Mouse (Mus musculus): Measurements from ENCODE around the gene Nek10. TPM values are rescaled to one million over a fixed set of nuclear protein-coding genes. Genes with fewer than 3 reads are reported as not detected.

Gene Nek10
- polyA plus RNA-seq, 1 experiment from 2014 or later: 0.03 TPM

- DNase-seq (ENCODE audit: low spot score) (no peak), ATAC-seq (replicated peaks; ENCODE audit: insufficient number of reproducible peaks, low FRiP score, low TSS enrichment, low read depth) (no peak)
- Histone ChIP-seq H3K4me1 (ENCODE audit: control insufficient read depth, insufficient read depth, low read length) (no peaks in the 10 kb centered on the region), H3K9me3 (replicated peaks; ENCODE audit: control insufficient read depth, low read length) (no peaks in the 10 kb centered on the region), H3K27ac (replicated peaks; ENCODE audit: low read depth, low read length) (no peak overlapping the region), H3K36me3 (replicated peaks; ENCODE audit: control insufficient read depth, insufficient read depth, low read depth, low read length) (no peaks in the 10 kb centered on the region), H3K4me2 (ENCODE audit: low read depth, low read length) (no peak overlapping the region), H3K9ac (replicated peaks; ENCODE audit: low read length) (no peak overlapping the region), H3K27me3 (ENCODE audit: control insufficient read depth, insufficient read depth, low read length) (no peaks in the 10 kb centered on the region), H3K4me3 (ENCODE audit: low read depth, low read length) (no peak overlapping the region)
- WGBS: 94% methylated on average over 2 of the region's 2 CpGs
Measured at GRCm38 (mm10) chr14:14927559-14927958, 124.3 kb downstream of the Nek10 start.

DNA sequence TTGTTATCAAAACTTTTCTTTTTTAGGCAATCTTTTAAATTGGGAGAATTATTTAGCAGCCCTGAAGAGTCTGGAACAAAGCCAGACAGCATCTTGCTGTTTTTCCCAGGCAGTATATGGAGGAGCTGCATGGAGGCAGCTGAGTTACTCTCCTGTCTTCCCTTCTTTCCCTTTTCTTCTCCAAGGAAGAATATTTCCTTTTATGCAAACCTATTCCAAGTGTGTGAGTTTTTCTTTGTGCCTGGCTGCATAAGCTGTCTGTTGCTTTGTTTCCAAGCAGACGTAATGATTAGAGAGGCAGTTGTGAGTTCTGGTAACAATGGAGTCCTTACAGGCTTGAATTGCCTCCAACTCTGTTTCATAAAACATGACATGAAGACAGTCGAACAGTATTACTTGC, 131.8 kb downstream of the Nek10 start:
- WGBS: 76% methylated on average over 2 of the region's 2 CpGs
- DNase-seq (ENCODE audit: low spot score): no peak
- Histone ChIP-seq H3K27me3 (ENCODE audit: control insufficient read depth, insufficient read depth, low read length) (no peaks in the 10 kb centered on the region), H3K36me3 (replicated peaks; ENCODE audit: control insufficient read depth, insufficient read depth, low read depth, low read length) (no peaks in the 10 kb centered on the region), H3K4me1 (ENCODE audit: control insufficient read depth, insufficient read depth, low read length) (no peaks in the 10 kb centered on the region), H3K4me3 (ENCODE audit: low read depth, low read length) (no peak overlapping the region), H3K9ac (replicated peaks; ENCODE audit: low read length) (no peak overlapping the region), H3K27ac (replicated peaks; ENCODE audit: low read depth, low read length) (no peak overlapping the region), H3K4me2 (ENCODE audit: low read depth, low read length) (no peak overlapping the region), H3K9me3 (replicated peaks; ENCODE audit: control insufficient read depth, low read length) (no peaks in the 10 kb centered on the region)
- no peak for ATAC-seq (replicated peaks; ENCODE audit: insufficient number of reproducible peaks, low FRiP score, low TSS enrichment, low read depth)

- DNase-seq (ENCODE audit: low spot score) (no peak), ATAC-seq (replicated peaks; ENCODE audit: insufficient number of reproducible peaks, low FRiP score, low TSS enrichment, low read depth) (no peak)
- H3K4me1 ChIP-seq (ENCODE audit: control insufficient read depth, insufficient read depth, low read length): no peaks in the 10 kb centered on the region
- H3K9me3 ChIP-seq (replicated peaks; ENCODE audit: control insufficient read depth, low read length): no peaks in the 10 kb centered on the region
- H3K9ac ChIP-seq (replicated peaks; ENCODE audit: low read length): no peak overlapping the region
- no peak overlapping the region for H3K27ac ChIP-seq (replicated peaks; ENCODE audit: low read depth, low read length)
- H3K4me3 ChIP-seq (ENCODE audit: low read depth, low read length): no peak overlapping the region
- no peaks in the 10 kb centered on the region for H3K36me3 ChIP-seq (replicated peaks; ENCODE audit: control insufficient read depth, insufficient read depth, low read depth, low read length)
- no peak overlapping the region for H3K4me2 ChIP-seq (ENCODE audit: low read depth, low read length)
- H3K27me3 ChIP-seq (ENCODE audit: control insufficient read depth, insufficient read depth, low read length): no peaks in the 10 kb centered on the region
Measured at GRCm38 (mm10) chr14:14945930-14946329, 142.7 kb downstream of the Nek10 start.

- Histone ChIP-seq H3K9me3 (replicated peaks; ENCODE audit: control insufficient read depth, low read length) (no peaks in the 10 kb centered on the region), H3K9ac (replicated peaks; ENCODE audit: low read length) (no peak overlapping the region), H3K4me3 (ENCODE audit: low read depth, low read length) (no peak overlapping the region), H3K36me3 (replicated peaks; ENCODE audit: control insufficient read depth, insufficient read depth, low read depth, low read length) (no peaks in the 10 kb centered on the region), H3K27me3 (ENCODE audit: control insufficient read depth, insufficient read depth, low read length) (no peaks in the 10 kb centered on the region), H3K27ac (replicated peaks; ENCODE audit: low read depth, low read length) (no peak overlapping the region), H3K4me2 (ENCODE audit: low read depth, low read length) (no peak overlapping the region), H3K4me1 (ENCODE audit: control insufficient read depth, insufficient read depth, low read length) (no peaks in the 10 kb centered on the region)
- ATAC-seq (replicated peaks; ENCODE audit: insufficient number of reproducible peaks, low FRiP score, low TSS enrichment, low read depth) (no peak), DNase-seq (ENCODE audit: low spot score) (no peak)
- 84% methylated on average over 2 of the region's 2 CpGs for WGBS
Measured at GRCm38 (mm10) chr14:14949023-14949422, 145.8 kb downstream of the Nek10 start.

DNA sequence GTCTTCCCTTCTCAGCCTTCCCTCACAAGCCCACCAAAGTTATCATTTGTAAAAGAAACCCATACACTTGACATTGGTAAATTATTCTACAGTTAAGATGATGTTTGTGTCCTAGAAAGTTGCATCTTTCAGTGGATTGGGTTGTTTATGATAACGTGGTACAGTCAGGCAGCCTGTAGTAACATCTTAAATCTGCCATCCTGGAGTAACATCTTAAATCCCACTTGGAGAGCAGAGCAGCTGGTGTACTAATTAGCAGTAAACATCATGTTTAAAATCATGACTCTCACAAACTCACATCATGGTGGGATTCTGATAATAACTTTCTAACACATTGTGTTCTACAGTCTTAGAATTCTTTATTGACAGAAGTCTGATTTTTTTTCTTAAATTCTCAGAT, 148.6 kb downstream of the Nek10 start:
- DNase-seq (ENCODE audit: low spot score) (no peak), ATAC-seq (replicated peaks; ENCODE audit: insufficient number of reproducible peaks, low FRiP score, low TSS enrichment, low read depth) (no peak)
- H3K27ac ChIP-seq (replicated peaks; ENCODE audit: low read depth, low read length): no peak overlapping the region
- no peak overlapping the region for H3K4me3 ChIP-seq (ENCODE audit: low read depth, low read length)
- no peak overlapping the region for H3K9ac ChIP-seq (replicated peaks; ENCODE audit: low read length)
- WGBS: 87% methylated on average over 1 of the region's 1 CpGs
- no peaks in the 10 kb centered on the region for H3K9me3 ChIP-seq (replicated peaks; ENCODE audit: control insufficient read depth, low read length)
- H3K4me1 ChIP-seq (ENCODE audit: control insufficient read depth, insufficient read depth, low read length): no peaks in the 10 kb centered on the region
- H3K27me3 ChIP-seq (ENCODE audit: control insufficient read depth, insufficient read depth, low read length): no peaks in the 10 kb centered on the region
- H3K36me3 ChIP-seq (replicated peaks; ENCODE audit: control insufficient read depth, insufficient read depth, low read depth, low read length): no peaks in the 10 kb centered on the region
- no peak overlapping the region for H3K4me2 ChIP-seq (ENCODE audit: low read depth, low read length)

- Histone ChIP-seq H3K4me2 (ENCODE audit: low read depth, low read length) (no peak overlapping the region), H3K27ac (replicated peaks; ENCODE audit: low read depth, low read length) (no peak overlapping the region), H3K36me3 (replicated peaks; ENCODE audit: control insufficient read depth, insufficient read depth, low read depth, low read length) (no peaks in the 10 kb centered on the region), H3K4me1 (ENCODE audit: control insufficient read depth, insufficient read depth, low read length) (no peaks in the 10 kb centered on the region), H3K4me3 (ENCODE audit: low read depth, low read length) (no peak overlapping the region), H3K9ac (replicated peaks; ENCODE audit: low read length) (no peak overlapping the region), H3K27me3 (ENCODE audit: control insufficient read depth, insufficient read depth, low read length) (no peaks in the 10 kb centered on the region), H3K9me3 (replicated peaks; ENCODE audit: control insufficient read depth, low read length) (no peaks in the 10 kb centered on the region)
- DNase-seq (ENCODE audit: low spot score): no peak
- no peak for ATAC-seq (replicated peaks; ENCODE audit: insufficient number of reproducible peaks, low FRiP score, low TSS enrichment, low read depth)
- 91% methylated on average over 2 of the region's 2 CpGs for WGBS
Measured at GRCm38 (mm10) chr14:14959780-14960440, 156.7 kb downstream of the Nek10 start.

GRCm38 (mm10) chr14:14960441-14960988, 157.3 kb downstream of the Nek10 start:
- no peaks in the 10 kb centered on the region for H3K36me3 ChIP-seq (replicated peaks; ENCODE audit: control insufficient read depth, insufficient read depth, low read depth, low read length)
- H3K4me2 ChIP-seq (ENCODE audit: low read depth, low read length): no peak overlapping the region
- ATAC-seq (replicated peaks; ENCODE audit: insufficient number of reproducible peaks, low FRiP score, low TSS enrichment, low read depth): no peak
- no peak for DNase-seq (ENCODE audit: low spot score)
- H3K9ac ChIP-seq (replicated peaks; ENCODE audit: low read length): no peak overlapping the region
- no peaks in the 10 kb centered on the region for H3K9me3 ChIP-seq (replicated peaks; ENCODE audit: control insufficient read depth, low read length)
- no peak overlapping the region for H3K27ac ChIP-seq (replicated peaks; ENCODE audit: low read depth, low read length)
- no peak overlapping the region for H3K4me3 ChIP-seq (ENCODE audit: low read depth, low read length)
- no peaks in the 10 kb centered on the region for H3K4me1 ChIP-seq (ENCODE audit: control insufficient read depth, insufficient read depth, low read length)
- 81% methylated on average over 2 of the region's 2 CpGs for WGBS
- no peaks in the 10 kb centered on the region for H3K27me3 ChIP-seq (ENCODE audit: control insufficient read depth, insufficient read depth, low read length)

- no peak overlapping the region for H3K9ac ChIP-seq (replicated peaks; ENCODE audit: low read length)
- no peaks in the 10 kb centered on the region for H3K9me3 ChIP-seq (replicated peaks; ENCODE audit: control insufficient read depth, low read length)
- H3K4me3 ChIP-seq (ENCODE audit: low read depth, low read length): no peak overlapping the region
- DNase-seq (ENCODE audit: low spot score): no peak
- ATAC-seq (replicated peaks; ENCODE audit: insufficient number of reproducible peaks, low FRiP score, low TSS enrichment, low read depth): no peak
- no peaks in the 10 kb centered on the region for H3K4me1 ChIP-seq (ENCODE audit: control insufficient read depth, insufficient read depth, low read length)
- 72% methylated on average over 2 of the region's 2 CpGs for WGBS
- H3K4me2 ChIP-seq (ENCODE audit: low read depth, low read length): no peak overlapping the region
- no peaks in the 10 kb centered on the region for H3K36me3 ChIP-seq (replicated peaks; ENCODE audit: control insufficient read depth, insufficient read depth, low read depth, low read length)
- H3K27ac ChIP-seq (replicated peaks; ENCODE audit: low read depth, low read length): no peak overlapping the region
- no peaks in the 10 kb centered on the region for H3K27me3 ChIP-seq (ENCODE audit: control insufficient read depth, insufficient read depth, low read length)
Measured at GRCm38 (mm10) chr14:14970633-14971032, 167.4 kb downstream of the Nek10 start.
